Mouse (Mus musculus) intestine, embryonic 16.5 days (tissue): ENCODE data around the gene Dalrd3. TPM values are rescaled to one million over a fixed set of nuclear protein-coding genes. Genes with fewer than 3 reads are reported as not detected.
A peak's percentile ranks its signal among the peaks of the same experiment; 100 is the strongest.

ENCODE experiments used
- ATAC-seq: fragments of 200-750 bp; cut with Nextera tagmentation; 2 replicates; pipeline ENCODE4 v1.8.0; 2017; ENCODE audit warnings: moderate TSS enrichment, moderate library complexity
- H3K27ac ChIP-seq: fragments of 300-500 bp; sonication (generic); 2 replicates; pipeline ENCODE4 v1.5.1; 2014; ENCODE audit warnings: mild to moderate bottlenecking, low read length
- H3K27me3 ChIP-seq: fragments of 300-500 bp; sonication (generic); replicated peaks from 2 replicates; pipeline ENCODE4 v1.6.1; 2014; ENCODE audit warnings: low read length, control low read depth, mixed read lengths; ENCODE audit not compliant: control insufficient read depth, insufficient read depth
- H3K36me3 ChIP-seq: fragments of 300-500 bp; sonication (generic); 2 replicates; pipeline ENCODE4 v1.6.1; 2014; ENCODE audit warnings: low read length, control low read depth; ENCODE audit not compliant: control insufficient read depth, insufficient read depth
- H3K4me1 ChIP-seq: fragments of 300-500 bp; sonication (generic); 2 replicates; pipeline ENCODE4 v1.6.1; 2014; ENCODE audit warnings: low read length, control low read depth, mixed read lengths; ENCODE audit not compliant: control insufficient read depth, insufficient read depth
- H3K4me2 ChIP-seq: fragments of 300-500 bp; sonication (generic); 2 replicates; pipeline ENCODE4 v1.6.1; 2014; ENCODE audit warnings: low read depth, low read length, control low read depth
- H3K4me3 ChIP-seq: fragments of 300-500 bp; sonication (generic); 2 replicates; pipeline ENCODE4 v1.5.1; 2014; ENCODE audit warnings: mild to moderate bottlenecking, low read length
- H3K9ac ChIP-seq: fragments of 300-500 bp; sonication (generic); 2 replicates; pipeline ENCODE4 v1.6.1; 2014; ENCODE audit warnings: low read depth, low read length
- H3K9me3 ChIP-seq: fragments of 300-500 bp; sonication (generic); 2 replicates; pipeline ENCODE4 v1.6.1; 2016; ENCODE audit warnings: low read length, control low read depth; ENCODE audit not compliant: control insufficient read depth
- WGBS: fragments of 180-500 bp; shearing (Covaris S2); extraction: QIAGEN DNeasy Blood & Tissue Kit; methylation state at CpG from one replicate; pipeline ENCODE4 v1.1.7; 2014; 5-methylcytosine and 5-hydroxymethylcytosine counted together
- polyA plus RNA-seq: library from polyadenylated mRNA; unstranded; fragments of >200 nt; fragmentation: Nextera tagmentation; extraction: Ambion mirVana; gene quantifications from 2 replicates; pipeline ENCODE4 v1.2.1, GENCODE M21; 2015

The Dalrd3 gene
- polyA plus RNA-seq, 1 experiment from 2014 or later = 115 TPM

DNA sequence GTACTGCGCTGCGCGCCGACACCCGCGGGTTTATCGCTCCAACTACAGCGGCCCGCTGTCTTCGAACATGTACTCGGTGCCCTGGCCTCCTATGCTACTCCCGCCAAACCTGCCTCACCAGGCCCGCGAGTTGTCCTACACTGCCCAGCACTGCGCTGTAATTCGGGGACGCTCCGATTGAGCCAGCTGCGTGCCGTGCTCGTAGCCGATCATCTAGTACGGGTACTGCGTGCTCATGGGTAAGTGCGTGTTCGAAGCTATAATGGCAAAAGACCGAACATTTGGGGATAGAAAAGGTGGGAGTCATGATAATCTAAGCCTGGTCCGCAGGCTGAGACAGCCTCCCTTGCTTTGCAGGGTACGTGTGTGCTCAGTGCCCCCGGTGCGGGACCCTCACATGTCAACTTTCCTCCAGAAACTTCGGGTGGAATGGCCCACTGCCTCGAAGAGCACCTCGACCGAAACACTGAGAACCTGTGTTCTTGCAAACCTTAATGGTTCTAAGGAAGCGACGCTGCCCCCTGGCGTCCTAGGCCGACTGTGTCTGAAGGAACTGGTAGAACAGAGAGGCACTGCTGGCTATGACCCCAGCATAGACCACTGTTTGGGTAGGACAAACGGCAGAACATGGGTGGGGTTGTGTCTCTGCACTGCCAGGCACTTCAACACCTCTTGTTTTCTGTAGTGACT is 666 bp downstream of the Dalrd3 start:
- peak overlapping the region; percentile 57 for H3K27ac ChIP-seq
- WGBS = 1% methylated on average over 40 of the region's 40 CpGs
- H3K27me3 ChIP-seq = no peaks in the 10 kb centered on the region
- H3K36me3 ChIP-seq = peaks cover 13% of the 10 kb centered on the region
- H3K9me3 ChIP-seq = no peaks in the 10 kb centered on the region
- H3K4me3 ChIP-seq = peak overlapping the region; percentile 71
- H3K4me2 ChIP-seq = peak overlapping the region; percentile 98
- peaks cover 34% of the 10 kb centered on the region for H3K4me1 ChIP-seq
- ATAC-seq = peak; percentile 13
- peak overlapping the region; percentile 73 for H3K9ac ChIP-seq

DNA sequence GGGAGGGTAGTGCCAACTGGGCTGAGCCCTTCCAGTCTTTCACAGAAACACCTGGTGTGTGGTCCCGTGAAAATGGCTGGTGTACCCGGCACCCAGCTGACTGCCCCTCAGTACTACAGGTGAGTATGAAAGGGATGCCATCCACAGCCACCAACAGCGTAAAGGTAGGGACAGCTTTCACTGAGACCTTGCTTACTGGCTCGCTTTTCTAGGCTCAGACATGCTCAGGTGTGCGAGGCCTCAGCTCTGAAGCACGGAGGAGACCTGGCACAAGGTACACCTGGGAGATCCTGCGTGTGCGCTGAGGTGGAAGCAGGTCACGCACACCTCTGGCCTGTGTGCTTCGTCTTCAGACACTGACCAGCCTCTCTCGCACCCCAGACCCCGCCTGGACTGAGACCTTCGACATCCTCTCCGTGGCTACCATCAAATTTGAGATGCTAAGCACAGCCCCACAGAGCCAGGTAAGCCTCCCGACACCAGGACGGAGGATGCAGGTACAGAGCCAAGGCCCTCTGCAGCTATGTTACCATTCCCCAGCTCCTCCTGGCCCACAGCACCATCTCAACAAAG is 1.8 kb downstream of the Dalrd3 start:
- H3K4me3 ChIP-seq = no peak overlapping the region
- no peak overlapping the region for H3K27ac ChIP-seq
- ATAC-seq = no peak
- no peaks in the 10 kb centered on the region for H3K9me3 ChIP-seq
- H3K27me3 ChIP-seq = no peaks in the 10 kb centered on the region
- peaks cover 19% of the 10 kb centered on the region for H3K36me3 ChIP-seq
- WGBS = 91% methylated on average over 16 of the region's 16 CpGs
- peaks cover 25% of the 10 kb centered on the region for H3K4me1 ChIP-seq
- H3K9ac ChIP-seq = no peak overlapping the region
- no peak overlapping the region for H3K4me2 ChIP-seq

DNA sequence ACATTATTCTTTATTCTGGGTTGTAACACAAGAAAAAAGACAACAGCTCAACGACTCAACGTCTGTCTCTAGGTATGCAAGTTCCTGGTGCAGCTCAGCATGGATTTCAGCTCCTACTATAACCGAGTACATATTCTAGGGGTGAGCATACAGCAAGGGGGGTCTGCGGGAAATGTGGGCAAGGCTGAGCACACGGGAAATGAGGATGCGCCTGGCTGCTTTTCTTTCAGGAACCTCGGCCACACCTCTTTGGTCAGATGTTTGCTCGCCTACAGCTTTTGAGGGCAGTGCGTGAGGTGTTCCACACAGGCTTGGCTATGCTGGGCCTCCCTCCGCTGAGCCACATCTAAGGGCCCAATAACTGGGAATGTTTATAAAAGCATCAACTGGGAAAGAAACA is 2.6 kb downstream of the Dalrd3 start:
- 73% methylated on average over 10 of the region's 10 CpGs for WGBS
- H3K36me3 ChIP-seq = peaks cover 19% of the 10 kb centered on the region

DNA sequence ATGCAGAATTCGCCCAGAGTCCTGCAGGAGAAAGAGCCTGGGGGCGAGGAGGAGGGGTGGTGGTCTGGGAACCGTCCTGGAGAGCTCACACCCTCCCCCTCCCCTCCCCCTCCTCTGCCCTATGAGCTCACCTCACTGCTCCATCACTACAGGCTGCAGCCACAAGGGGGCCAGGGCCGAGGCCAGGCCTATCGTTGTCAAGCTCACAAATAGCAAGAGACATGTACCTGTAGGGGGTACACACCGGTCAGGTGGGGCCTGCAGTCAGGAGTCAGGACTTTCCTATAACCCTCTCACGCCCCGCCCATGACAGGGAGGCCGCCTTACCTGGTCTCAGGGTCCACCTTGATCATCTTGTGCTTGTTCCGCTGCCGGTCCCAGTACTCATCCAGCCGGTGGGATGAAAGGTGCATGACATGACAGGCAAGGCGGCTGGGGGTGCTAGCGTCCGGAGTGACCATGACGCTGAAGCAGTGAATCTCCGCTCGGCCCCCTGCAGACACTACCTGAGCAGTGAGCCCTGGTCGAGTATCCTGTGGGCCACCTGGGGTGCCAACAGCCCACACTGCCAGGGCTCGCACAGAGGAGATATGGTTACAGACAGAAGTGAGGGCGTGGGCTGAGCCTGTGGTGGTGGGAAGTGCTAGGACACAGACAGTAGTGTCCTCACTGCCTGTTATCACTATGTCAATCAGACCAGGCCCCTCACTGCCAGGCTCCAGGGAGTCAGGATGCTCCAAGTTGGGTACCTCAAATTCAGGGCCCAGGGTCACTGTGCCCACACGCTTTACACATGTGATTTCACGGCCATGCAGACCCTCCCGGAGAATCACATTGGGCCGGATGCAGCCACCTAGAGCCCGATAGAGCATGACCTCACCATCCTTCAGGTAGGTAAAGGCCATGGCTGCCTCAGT is 4.3 kb downstream of the Dalrd3 start:
- no peak for ATAC-seq
- peaks cover 19% of the 10 kb centered on the region for H3K36me3 ChIP-seq
- peaks cover 34% of the 10 kb centered on the region for H3K4me1 ChIP-seq
- no peak overlapping the region for H3K9ac ChIP-seq
- no peak overlapping the region for H3K4me2 ChIP-seq
- 55% methylated on average over 26 of the region's 26 CpGs for WGBS
- H3K4me3 ChIP-seq = no peak overlapping the region
- H3K27ac ChIP-seq = no peak overlapping the region
- no peaks in the 10 kb centered on the region for H3K9me3 ChIP-seq
- no peaks in the 10 kb centered on the region for H3K27me3 ChIP-seq

More for the DNA sequence above, 2.6 kb downstream of the Dalrd3 start:
- Histone ChIP-seq H3K9me3 (no peaks in the 10 kb centered on the region), H3K4me2 (no peak overlapping the region), H3K9ac (no peak overlapping the region), H3K4me3 (no peak overlapping the region), H3K4me1 (peaks cover 33% of the 10 kb centered on the region), H3K27ac (no peak overlapping the region), H3K27me3 (no peaks in the 10 kb centered on the region)
- ATAC-seq = no peak

DNA sequence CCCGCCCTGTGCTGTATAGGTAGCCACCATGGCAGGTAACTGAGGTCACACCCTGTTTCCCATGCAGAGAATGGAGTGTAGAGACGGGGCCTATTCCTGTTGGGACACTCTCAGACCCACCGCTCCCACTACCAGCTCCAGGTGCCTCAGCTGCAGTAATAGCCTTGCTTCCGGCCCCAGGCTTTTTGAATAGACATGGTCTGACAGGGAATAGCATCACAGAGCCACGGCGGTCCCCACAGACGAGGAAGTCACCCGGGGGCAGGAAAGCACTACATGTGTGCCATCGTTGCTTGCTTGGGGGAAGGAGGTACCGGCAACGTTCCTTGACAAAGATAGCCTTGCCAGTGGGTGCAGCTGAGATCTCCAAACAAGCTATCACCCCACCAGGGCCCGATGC is 5.2 kb downstream of the Dalrd3 start:
- Histone ChIP-seq H3K4me1 (peaks cover 40% of the 10 kb centered on the region), H3K36me3 (peaks cover 19% of the 10 kb centered on the region), H3K9me3 (no peaks in the 10 kb centered on the region), H3K27ac (no peak overlapping the region), H3K9ac (no peak overlapping the region), H3K4me3 (no peak overlapping the region), H3K4me2 (no peak overlapping the region), H3K27me3 (no peaks in the 10 kb centered on the region)
- no peak for ATAC-seq
- WGBS = 88% methylated on average over 12 of the region's 12 CpGs

DNA sequence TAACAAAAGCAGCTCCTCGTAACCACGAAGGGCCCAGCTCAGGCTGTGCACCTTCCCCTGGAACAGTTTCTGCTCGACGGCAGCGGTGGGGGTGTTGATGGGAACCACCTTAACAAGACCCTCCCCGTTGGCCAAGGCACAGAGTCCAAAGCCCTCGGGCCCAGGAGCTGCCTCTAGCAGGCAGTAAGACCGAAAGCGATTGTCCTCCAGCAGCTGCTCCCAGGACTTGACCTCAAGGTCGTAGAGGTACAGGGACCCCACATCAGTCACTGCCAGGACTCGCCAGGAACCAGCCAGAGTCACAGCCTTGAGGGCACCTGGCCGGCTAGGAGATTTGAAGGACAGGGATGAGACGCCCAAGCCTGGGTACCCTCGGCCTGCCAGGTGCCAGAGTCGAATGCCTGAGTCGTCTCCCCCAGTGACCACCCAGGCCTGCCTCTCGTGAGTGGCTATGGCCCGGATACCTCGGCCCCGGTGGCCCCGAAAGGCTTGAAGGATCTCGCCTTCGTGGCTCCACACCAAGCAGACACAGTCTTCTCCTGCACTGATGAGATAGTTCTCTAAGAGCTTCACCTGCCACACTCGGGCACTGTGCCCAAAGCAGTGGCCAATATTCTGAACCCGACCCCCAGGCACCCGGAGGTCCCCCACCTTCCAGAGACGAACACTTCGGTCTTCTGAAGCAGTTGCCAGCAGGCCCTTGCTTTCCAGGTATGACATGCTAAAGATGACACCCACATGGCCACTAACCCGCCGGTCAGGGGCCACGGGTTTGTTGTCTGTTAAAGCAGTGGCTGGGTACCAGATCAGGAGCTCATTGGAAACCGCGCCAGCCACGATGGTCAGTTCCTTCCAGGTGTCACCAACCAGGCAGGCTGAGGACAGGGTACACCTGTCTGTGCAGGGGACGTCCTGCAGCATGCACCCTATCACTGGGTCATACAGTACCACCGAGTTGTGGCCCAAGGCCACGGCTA is 5.9 kb downstream of the Dalrd3 start:
- no peak for ATAC-seq
- Histone ChIP-seq H3K27ac (no peak overlapping the region), H3K27me3 (no peaks in the 10 kb centered on the region), H3K9me3 (no peaks in the 10 kb centered on the region), H3K4me2 (no peak overlapping the region), H3K36me3 (peaks cover 19% of the 10 kb centered on the region), H3K4me3 (no peak overlapping the region), H3K9ac (no peak overlapping the region), H3K4me1 (peaks cover 36% of the 10 kb centered on the region)
- WGBS = 83% methylated on average over 37 of the region's 37 CpGs

DNA sequence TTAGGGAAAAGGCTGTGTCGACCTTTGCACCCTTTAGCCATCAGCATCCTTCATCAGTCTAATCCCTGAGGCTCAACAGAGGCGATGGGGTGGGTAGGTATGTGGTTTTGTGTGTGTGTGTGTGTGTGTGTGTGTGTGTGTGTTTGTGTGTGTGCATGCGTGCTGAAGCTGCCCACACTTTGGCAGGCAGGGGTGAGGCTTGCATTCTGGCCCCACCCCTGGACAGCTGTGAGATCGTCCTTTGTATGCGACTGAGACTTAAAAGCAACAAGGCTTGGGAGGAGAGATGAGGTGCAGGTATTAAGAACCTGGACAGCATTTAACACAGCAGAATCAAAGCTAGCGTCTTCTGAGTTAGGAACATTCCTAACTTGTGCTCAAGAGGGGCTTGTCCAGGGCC is 7.3 kb downstream of the Dalrd3 start:
- H3K4me3 ChIP-seq = peak overlapping the region; percentile 80
- H3K27me3 ChIP-seq = no peaks in the 10 kb centered on the region
- 32% methylated on average over 6 of the region's 6 CpGs for whole genome bisulfite sequencing
- H3K4me1 ChIP-seq = peaks cover 32% of the 10 kb centered on the region
- peaks cover 11% of the 10 kb centered on the region for H3K36me3 ChIP-seq
- H3K27ac ChIP-seq = no peak overlapping the region
- H3K9ac ChIP-seq = peak overlapping the region; percentile 88; the same call in 1 of the 2 replicates
- ATAC-seq = no peak
- H3K9me3 ChIP-seq = no peaks in the 10 kb centered on the region
- peak overlapping the region; percentile 79 for H3K4me2 ChIP-seq

DNA sequence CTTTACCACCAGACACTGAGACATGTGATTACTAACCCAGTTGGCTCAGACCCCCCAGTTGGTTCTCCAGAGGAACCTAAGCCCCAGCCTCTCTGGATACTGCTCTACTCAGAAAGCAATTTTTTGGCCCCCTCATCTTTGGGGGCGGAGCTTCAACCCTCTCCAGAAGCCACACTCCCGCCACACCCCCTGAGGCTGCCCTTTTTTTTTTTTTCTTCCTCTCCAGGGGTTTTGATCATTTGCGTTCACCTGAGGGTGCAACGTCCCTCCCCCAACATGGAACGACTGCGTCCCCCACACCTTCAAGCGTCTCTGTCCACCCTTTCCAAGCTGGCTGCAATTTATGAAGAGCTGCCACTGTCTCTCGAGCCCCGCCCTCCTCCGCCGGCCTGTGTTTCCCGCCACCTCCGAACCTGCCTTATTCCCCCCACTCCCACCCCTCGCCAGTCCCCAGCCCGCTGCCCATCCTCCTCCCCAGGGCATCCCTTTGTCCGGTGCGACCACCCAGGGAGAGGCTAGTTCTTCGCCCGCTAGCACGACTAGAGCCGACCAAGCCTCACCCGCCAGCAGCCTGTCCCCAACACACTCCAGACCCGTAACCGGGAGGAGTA is 8.4 kb downstream of the Dalrd3 start:
- Histone ChIP-seq H3K27me3 (no peaks in the 10 kb centered on the region), H3K9me3 (no peaks in the 10 kb centered on the region), H3K9ac (peak overlapping the region; percentile 88), H3K27ac (peak overlapping the region; percentile 93), H3K4me3 (peak overlapping the region; percentile 80), H3K4me2 (peak overlapping the region; percentile 79), H3K36me3 (peaks cover 7% of the 10 kb centered on the region), H3K4me1 (peaks cover 32% of the 10 kb centered on the region)
- no peak; the same call in 1 of the 2 replicates for ATAC-seq
- WGBS = under 1% methylated on average over 24 of the region's 24 CpGs
